Mouse (Mus musculus) thymus, adult 2 months (tissue): Measurements from ENCODE around the gene Sycp2.

Source experiments
- CTCF ChIP-seq: fragments of 200-500 bp; IDR thresholded peaks from 2 replicates; pipeline ENCODE4 v1.5.1; 2012; ENCODE audit warnings: mild to moderate bottlenecking, control low read depth, low read length, moderate library complexity, borderline replicate concordance; ENCODE audit not compliant: control insufficient read depth, poor library complexity, insufficient read depth; ENCODE audit errors: extremely low read depth
- POLR2A ChIP-seq: fragments of 200-500 bp; IDR thresholded peaks from 2 replicates; pipeline ENCODE4 v1.6.1; 2012; ENCODE audit warnings: mild to moderate bottlenecking, low read length, control low read depth, moderate library complexity; ENCODE audit not compliant: control insufficient read depth, poor library complexity, insufficient read depth; ENCODE audit errors: extremely low read depth

- TF ChIP-seq CTCF (no peak), POLR2A (no peak)
Measured at GRCm38 (mm10) chr2:178337878-178338277, 69.6 kb downstream of the Sycp2 start.
